Mouse (Mus musculus) embryonic fibroblast, embryonic 13.5 days (primary cell): ENCODE data around the gene Bricd5.

Experiments used
- CTCF ChIP-seq: IDR thresholded peaks from 2 replicates; pipeline ENCODE4 v1.5.1; 2011; ENCODE audit warnings: mild to moderate bottlenecking, control low read depth, low read length, moderate library complexity, borderline replicate concordance; ENCODE audit not compliant: insufficient read depth
- POLR2A ChIP-seq: IDR thresholded peaks from 2 replicates; pipeline ENCODE4 v1.6.1; 2011; ENCODE audit warnings: low read depth, mild to moderate bottlenecking, control low read depth, low read length, moderate library complexity

DNA sequence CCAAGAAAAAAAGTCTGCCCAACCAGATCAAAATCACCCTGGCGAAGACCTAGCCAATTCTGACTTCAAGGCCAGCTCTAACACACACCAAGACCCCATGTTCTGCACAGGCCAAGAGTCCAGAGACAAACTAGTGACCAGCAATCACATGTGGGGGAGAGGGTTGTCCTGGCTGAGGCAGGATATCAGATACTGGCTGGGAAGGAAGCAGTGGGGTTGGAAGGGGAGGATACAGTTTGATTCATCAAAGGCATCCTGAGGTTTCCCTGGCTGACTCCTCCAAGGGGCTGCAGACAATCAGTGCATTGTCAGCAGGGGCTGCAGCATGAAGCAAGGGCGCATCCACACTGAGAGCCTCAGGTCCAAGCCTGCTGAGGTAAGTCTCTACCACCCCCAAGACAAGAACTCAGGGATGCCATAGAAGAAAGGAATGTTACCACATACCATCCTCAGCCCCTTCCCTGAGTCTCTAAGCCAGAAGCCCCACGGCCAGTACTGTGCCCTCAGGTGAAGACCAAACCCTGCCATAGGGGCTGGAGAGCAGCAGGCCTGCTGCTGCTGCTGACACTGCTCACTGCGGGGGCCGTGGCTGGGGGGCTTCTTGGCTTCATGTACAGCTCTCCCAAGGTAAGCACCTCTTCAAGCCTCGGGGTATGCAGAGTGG lies at the start of gene Bricd5:
- no peak for TF ChIP-seq CTCF
- TF ChIP-seq POLR2A, result no peak; the same call in 1 of the 2 replicates
